Mouse (Mus musculus) forebrain, embryonic 16.5 days (tissue): ENCODE results near the gene Hist1h1d. TPM values are rescaled to one million over a fixed set of nuclear protein-coding genes. Genes with fewer than 3 reads are reported as not detected.
A peak's percentile ranks its signal among the peaks of the same experiment; 100 is the strongest.
"Not testable (repeated sequence)": the region's sequence is repeated elsewhere in the genome, so short reads cannot be mapped to it uniquely, and the experiment has no call there.

Experiments used
- ATAC-seq: fragments of 200-750 bp; cut with Nextera tagmentation; 2 replicates; pipeline ENCODE4 v1.8.0; 2017; ENCODE audit warnings: mild to moderate bottlenecking, moderate library complexity
- H3K27ac ChIP-seq: fragments of 300-500 bp; sonication (generic); 2 replicates; pipeline ENCODE4 v1.5.1; 2014; ENCODE audit warnings: low read length, control low read depth
- H3K27me3 ChIP-seq: fragments of 300-500 bp; sonication (generic); replicated peaks from 2 replicates; pipeline ENCODE4 v1.6.1; 2014; ENCODE audit warnings: low read length; ENCODE audit not compliant: control insufficient read depth, insufficient read depth
- H3K36me3 ChIP-seq: fragments of 300-500 bp; sonication (generic); 2 replicates; pipeline ENCODE4 v1.6.1; 2014; ENCODE audit not compliant: control insufficient read depth, insufficient read depth
- H3K4me1 ChIP-seq: fragments of 300-500 bp; sonication (generic); replicated peaks from 2 replicates; pipeline ENCODE4 v1.6.1; 2014; ENCODE audit warnings: low read length; ENCODE audit not compliant: control insufficient read depth, insufficient read depth
- H3K4me2 ChIP-seq: fragments of 300-500 bp; sonication (generic); 2 replicates; pipeline ENCODE4 v1.6.1; 2014; ENCODE audit warnings: mild to moderate bottlenecking, low read length, control low read depth
- H3K4me3 ChIP-seq: fragments of 300-500 bp; sonication (generic); replicated peaks from 2 replicates; pipeline ENCODE4 v1.5.1; 2014; ENCODE audit warnings: mild to moderate bottlenecking, low read length, control low read depth
- H3K9ac ChIP-seq: fragments of 300-500 bp; sonication (generic); replicated peaks from 2 replicates; pipeline ENCODE4 v1.6.1; 2014; ENCODE audit warnings: low read depth, low read length, control low read depth
- H3K9me3 ChIP-seq: fragments of 300-500 bp; sonication (generic); 2 replicates; pipeline ENCODE4 v1.6.1; 2016; ENCODE audit warnings: low read length; ENCODE audit not compliant: control insufficient read depth
- WGBS: fragments of 180-500 bp; shearing (Covaris S2); extraction: QIAGEN DNeasy Blood & Tissue Kit; methylation state at CpG from one replicate; pipeline ENCODE4 v1.1.7; 2014; 5-methylcytosine and 5-hydroxymethylcytosine counted together
- polyA plus RNA-seq: library from polyadenylated mRNA; unstranded; fragments of >200 nt; fragmentation: Nextera tagmentation; extraction: Ambion mirVana; gene quantifications from 2 replicates; pipeline ENCODE4 v1.2.1, GENCODE M21; 2015

Gene Hist1h1d
- polyA plus RNA-seq, 1 experiment from 2014 or later = 0.22 TPM

- Histone ChIP-seq H3K9me3 (no peaks in the 10 kb centered on the region), H3K9ac (peak overlapping the region; percentile 35), H3K27ac (peak overlapping the region; percentile 75), H3K27me3 (no peaks in the 10 kb centered on the region), H3K4me1 (peaks cover 36% of the 10 kb centered on the region), H3K4me3 (peak overlapping the region; percentile 55), H3K36me3 (no peaks in the 10 kb centered on the region), H3K4me2 (peak overlapping the region; percentile 78)
- under 1% methylated on average over 15 of the region's 15 CpGs for WGBS
- ATAC-seq = no peak
Measured at GRCm38 (mm10) chr13:23534368-23535131, 18.5 kb upstream of the Hist1h1d start.

GRCm38 (mm10) chr13:23535137-23536075 lies 17.7 kb upstream of the Hist1h1d start, which contains the start of gene Hist1h3g:
Gene Hist1h3g, plus strand, starts transcription at chr13:23535422.
- peaks cover 36% of the 10 kb centered on the region for H3K4me1 ChIP-seq
- H3K4me3 ChIP-seq = peak within 1 kb of the TSS; percentile 55
- peak within 1 kb of the TSS; percentile 78 for H3K4me2 ChIP-seq
- H3K27me3 ChIP-seq, H3K9me3 ChIP-seq, H3K36me3 ChIP-seq: not testable (repeated sequence)
- peak within 1 kb of the TSS; percentile 39 for H3K9ac ChIP-seq
- peak; percentile 91 for ATAC-seq
- H3K27ac ChIP-seq = peak within 1 kb of the TSS; percentile 75
- WGBS = under 1% methylated on average over 48 of the region's 62 CpGs

- H3K4me3 ChIP-seq = peak overlapping the region; percentile 30
Measured at GRCm38 (mm10) chr13:23536076-23536822, 16.8 kb upstream of the Hist1h1d start.

GRCm38 (mm10) chr13:23537006-23537710 lies 15.9 kb upstream of the Hist1h1d start:
- H3K4me2 ChIP-seq = peak overlapping the region; percentile 38
- H3K27me3 ChIP-seq = no peaks in the 10 kb centered on the region
- H3K9ac ChIP-seq = no peak overlapping the region
- H3K4me3 ChIP-seq = peak overlapping the region; percentile 11; the same call in 1 of the 2 replicates
- no peaks in the 10 kb centered on the region for H3K36me3 ChIP-seq
- WGBS = 81% methylated on average over 3 of the region's 3 CpGs
- H3K4me1 ChIP-seq = peaks cover 34% of the 10 kb centered on the region
- H3K9me3 ChIP-seq = no peaks in the 10 kb centered on the region
- no peak overlapping the region for H3K27ac ChIP-seq
- no peak for ATAC-seq

More at GRCm38 (mm10) chr13:23536076-23536822, 16.8 kb upstream of the Hist1h1d start:
- 17% methylated on average over 7 of the region's 7 CpGs for WGBS
- no peaks in the 10 kb centered on the region for H3K27me3 ChIP-seq
- peaks cover 36% of the 10 kb centered on the region for H3K4me1 ChIP-seq
- no peak overlapping the region for H3K27ac ChIP-seq
- no peaks in the 10 kb centered on the region for H3K36me3 ChIP-seq
- peak overlapping the region; percentile 29 for H3K4me2 ChIP-seq
- no peak for ATAC-seq
- peak overlapping the region; percentile 39; the same call in 1 of the 2 replicates for H3K9ac ChIP-seq
- no peaks in the 10 kb centered on the region for H3K9me3 ChIP-seq

- no peak overlapping the region for H3K4me2 ChIP-seq
- H3K9me3 ChIP-seq = no peaks in the 10 kb centered on the region
- ATAC-seq = no peak
- H3K27ac ChIP-seq = no peak overlapping the region
- H3K36me3 ChIP-seq = no peaks in the 10 kb centered on the region
- no peaks in the 10 kb centered on the region for H3K27me3 ChIP-seq
- peaks cover 24% of the 10 kb centered on the region for H3K4me1 ChIP-seq
- no peak overlapping the region for H3K4me3 ChIP-seq
- WGBS = 87% methylated on average over 5 of the region's 5 CpGs
- no peak overlapping the region for H3K9ac ChIP-seq
Measured at GRCm38 (mm10) chr13:23538249-23538648, 14.8 kb upstream of the Hist1h1d start.

- H3K27ac ChIP-seq, H3K36me3 ChIP-seq, ATAC-seq, H3K9ac ChIP-seq, H3K9me3 ChIP-seq, H3K4me3 ChIP-seq, H3K4me2 ChIP-seq, H3K27me3 ChIP-seq: not testable (repeated sequence)
- H3K4me1 ChIP-seq = peaks cover 13% of the 10 kb centered on the region
- 70% methylated on average over 1 of the region's 1 CpGs for WGBS
Measured at GRCm38 (mm10) chr13:23539821-23540220, 13.2 kb upstream of the Hist1h1d start.

- ATAC-seq = no peak
Measured at GRCm38 (mm10) chr13:23541497-23541896, 11.6 kb upstream of the Hist1h1d start.

GRCm38 (mm10) chr13:23542225-23542980 lies 10.7 kb upstream of the Hist1h1d start:
- not testable (repeated sequence) for H3K4me1 ChIP-seq, H3K36me3 ChIP-seq, H3K27me3 ChIP-seq, H3K9me3 ChIP-seq, ATAC-seq
- peak overlapping the region; percentile 48 for H3K27ac ChIP-seq
- 9% methylated on average over 3 of the region's 3 CpGs for WGBS
- peak overlapping the region; percentile 33; the same call in 1 of the 2 replicates for H3K9ac ChIP-seq
- H3K4me2 ChIP-seq = peak overlapping the region; percentile 58
- peak overlapping the region; percentile 42 for H3K4me3 ChIP-seq

More at GRCm38 (mm10) chr13:23541497-23541896, 11.6 kb upstream of the Hist1h1d start:
- Histone ChIP-seq H3K27me3 (no peaks in the 10 kb centered on the region), H3K36me3 (no peaks in the 10 kb centered on the region), H3K9me3 (no peaks in the 10 kb centered on the region), H3K4me1 (peaks cover 8% of the 10 kb centered on the region; the same call in 1 of the 2 replicates), H3K4me3 (no peak overlapping the region), H3K4me2 (no peak overlapping the region), H3K9ac (no peak overlapping the region), H3K27ac (no peak overlapping the region)
- 68% methylated on average over 3 of the region's 3 CpGs for WGBS
